Mouse (Mus musculus) testis, adult 2 months (tissue): ENCODE results near the gene Tmem236. TPM values are rescaled to one million over a fixed set of nuclear protein-coding genes. Genes with fewer than 3 reads are reported as not detected.

ENCODE experiments used
- H3K27ac ChIP-seq: fragments of 200-500 bp; 2 replicates; pipeline ENCODE4 v1.5.1; 2012; ENCODE audit warnings: low read depth, low read length; ENCODE audit not compliant: control insufficient read depth, insufficient read depth
- H3K27me3 ChIP-seq: fragments of 200-500 bp; 2 replicates; pipeline ENCODE4 v1.6.1; 2012; ENCODE audit warnings: mild to moderate bottlenecking, low read length, moderate library complexity; ENCODE audit not compliant: control insufficient read depth, insufficient read depth
- H3K36me3 ChIP-seq: fragments of 200-500 bp; 2 replicates; pipeline ENCODE4 v1.6.1; 2012; ENCODE audit warnings: mild to moderate bottlenecking, low read length; ENCODE audit not compliant: control insufficient read depth, insufficient read depth
- H3K4me1 ChIP-seq: fragments of 200-500 bp; 2 replicates; pipeline ENCODE4 v1.6.1; 2012; ENCODE audit warnings: low read length; ENCODE audit not compliant: control insufficient read depth, insufficient read depth
- H3K4me3 ChIP-seq: fragments of 200-500 bp; 2 replicates; pipeline ENCODE4 v1.5.1; 2012; ENCODE audit warnings: low read depth, mild to moderate bottlenecking, low read length, moderate library complexity, mixed read lengths; ENCODE audit not compliant: control insufficient read depth
- CTCF ChIP-seq: fragments of 200-500 bp; IDR thresholded peaks from 2 replicates; pipeline ENCODE4 v1.5.1; 2012; ENCODE audit warnings: low read depth, mild to moderate bottlenecking, inconsistent platforms, low read length, moderate library complexity; ENCODE audit not compliant: control insufficient read depth, insufficient read depth, insufficient replicate concordance
- POLR2A ChIP-seq: fragments of 200-500 bp; IDR thresholded peaks from 2 replicates; pipeline ENCODE4 v1.6.1; 2012; ENCODE audit warnings: low read depth, mild to moderate bottlenecking, inconsistent platforms, low read length, moderate library complexity; ENCODE audit not compliant: control insufficient read depth
- polyA plus RNA-seq: library from polyadenylated mRNA; depleted of rRNA; stranded (reverse); fragments of >200 nt; gene quantifications from 2 replicates; pipeline ENCODE4 v1.2.3, GENCODE M21; 2012

Gene Tmem236
- polyA plus RNA-seq, 1 experiment: 0.61 TPM

GRCm38 (mm10) chr2:14214764-14215163 lies 40.4 kb downstream of the Tmem236 start:
- Histone ChIP-seq H3K27me3 (no peaks in the 10 kb centered on the region), H3K36me3 (no peaks in the 10 kb centered on the region), H3K4me3 (no peak overlapping the region), H3K4me1 (0 out of 2 replicates have a peak, but pooled peaks cover 2% of the 10 kb centered on the region), H3K27ac (no peak overlapping the region)
- TF ChIP-seq POLR2A (no peak), CTCF (no peak)

GRCm38 (mm10) chr2:14216653-14217052 lies 42.3 kb downstream of the Tmem236 start:
- H3K36me3 ChIP-seq: no peaks in the 10 kb centered on the region
- TF ChIP-seq POLR2A (no peak), CTCF (no peak)
- no peaks in the 10 kb centered on the region for H3K27me3 ChIP-seq
- no peak overlapping the region for H3K4me3 ChIP-seq
- H3K4me1 ChIP-seq: 0 out of 2 replicates have a peak, but pooled peaks cover 2% of the 10 kb centered on the region
- H3K27ac ChIP-seq: no peak overlapping the region

- TF ChIP-seq CTCF: peak; percentile 89; the same call in 1 of the 2 replicates
- no peak for TF ChIP-seq POLR2A
- Histone ChIP-seq H3K27ac (no peak overlapping the region), H3K4me1 (0 out of 2 replicates have a peak, but pooled peaks cover 2% of the 10 kb centered on the region), H3K36me3 (no peaks in the 10 kb centered on the region), H3K27me3 (no peaks in the 10 kb centered on the region), H3K4me3 (no peak overlapping the region)
Observed at GRCm38 (mm10) chr2:14218126-14218525, 43.8 kb downstream of the Tmem236 start.

GRCm38 (mm10) chr2:14224387-14224786 lies 50.1 kb downstream of the Tmem236 start:
- Histone ChIP-seq H3K4me3 (no peak overlapping the region), H3K27ac (no peak overlapping the region), H3K27me3 (no peaks in the 10 kb centered on the region), H3K4me1 (no peaks in the 10 kb centered on the region), H3K36me3 (no peaks in the 10 kb centered on the region)
- no peak for TF ChIP-seq POLR2A
- TF ChIP-seq CTCF: no peak

GRCm38 (mm10) chr2:14228495-14228894 lies 54.2 kb downstream of the Tmem236 start:
- Histone ChIP-seq H3K27ac (peak overlapping the region; percentile 19), H3K36me3 (no peaks in the 10 kb centered on the region), H3K4me1 (0 out of 2 replicates have a peak, but pooled peaks cover 2% of the 10 kb centered on the region), H3K27me3 (no peaks in the 10 kb centered on the region), H3K4me3 (no peak overlapping the region)
- no peak for TF ChIP-seq CTCF
- TF ChIP-seq POLR2A: no peak

- Histone ChIP-seq H3K4me3 (peak within 1 kb of the TSS; percentile 58), H3K36me3 (no peaks in the 10 kb centered on the region), H3K4me1 (0 out of 2 replicates have a peak, but pooled peaks cover 2% of the 10 kb centered on the region), H3K27ac (peak within 1 kb of the TSS; percentile 52), H3K27me3 (no peaks in the 10 kb centered on the region)
- no peak for TF ChIP-seq CTCF
- TF ChIP-seq POLR2A: 0 out of 2 replicates have a peak, but pooled peaks have one; percentile 10
Observed at GRCm38 (mm10) chr2:14229149-14229548, 54.8 kb downstream of the Tmem236 start, which contains the start of gene Mrc1. Gene Mrc1, plus strand, starts transcription at chr2:14229392.

DNA sequence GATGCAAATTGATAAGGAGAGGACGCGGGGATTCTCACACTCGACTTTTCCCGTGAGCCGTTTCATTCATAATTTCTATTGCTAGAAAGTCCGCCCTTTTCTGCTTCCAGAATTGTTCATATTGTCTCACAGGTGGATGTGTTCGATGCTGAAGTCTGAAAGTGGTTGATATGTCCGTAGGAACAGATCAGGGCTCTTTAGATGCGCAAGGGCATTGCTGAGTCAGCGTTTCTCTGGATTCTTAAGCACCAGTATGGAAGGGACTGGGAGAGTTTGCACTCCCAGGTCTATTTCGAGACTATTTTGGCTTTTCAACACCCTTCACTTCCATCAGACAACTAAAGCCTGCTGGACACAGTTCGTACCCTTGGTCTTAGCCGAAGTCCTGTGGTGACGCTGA lies 55.7 kb downstream of the Tmem236 start:
- Histone ChIP-seq H3K4me1 (0 out of 2 replicates have a peak, but pooled peaks cover 2% of the 10 kb centered on the region), H3K36me3 (no peaks in the 10 kb centered on the region), H3K4me3 (peak overlapping the region; percentile 58), H3K27ac (peak overlapping the region; percentile 52; the same call in 1 of the 2 replicates), H3K27me3 (no peaks in the 10 kb centered on the region)
- TF ChIP-seq CTCF: no peak
- no peak for TF ChIP-seq POLR2A

- H3K4me1 ChIP-seq: 0 out of 2 replicates have a peak, but pooled peaks cover 2% of the 10 kb centered on the region
- H3K4me3 ChIP-seq: no peak overlapping the region
- no peaks in the 10 kb centered on the region for H3K36me3 ChIP-seq
- TF ChIP-seq POLR2A (no peak), CTCF (no peak)
- no peaks in the 10 kb centered on the region for H3K27me3 ChIP-seq
- H3K27ac ChIP-seq: no peak overlapping the region
Observed at GRCm38 (mm10) chr2:14232897-14233296, 58.6 kb downstream of the Tmem236 start.
